Mouse (Mus musculus) cortical plate, adult 2 months (tissue): ENCODE results near the gene Gse1.

Source experiments
- CTCF ChIP-seq: fragments of 200-500 bp; IDR thresholded peaks from 2 replicates; pipeline ENCODE4 v1.5.1; 2011; ENCODE audit warnings: mild to moderate bottlenecking, control low read depth, low read length; ENCODE audit not compliant: insufficient read depth; ENCODE audit errors: extremely low read depth
- POLR2A ChIP-seq: fragments of 200-500 bp; IDR thresholded peaks from 2 replicates; pipeline ENCODE4 v1.6.1; 2011; ENCODE audit warnings: mild to moderate bottlenecking, low read length, control low read depth; ENCODE audit not compliant: insufficient read depth; ENCODE audit errors: extremely low read depth

DNA sequence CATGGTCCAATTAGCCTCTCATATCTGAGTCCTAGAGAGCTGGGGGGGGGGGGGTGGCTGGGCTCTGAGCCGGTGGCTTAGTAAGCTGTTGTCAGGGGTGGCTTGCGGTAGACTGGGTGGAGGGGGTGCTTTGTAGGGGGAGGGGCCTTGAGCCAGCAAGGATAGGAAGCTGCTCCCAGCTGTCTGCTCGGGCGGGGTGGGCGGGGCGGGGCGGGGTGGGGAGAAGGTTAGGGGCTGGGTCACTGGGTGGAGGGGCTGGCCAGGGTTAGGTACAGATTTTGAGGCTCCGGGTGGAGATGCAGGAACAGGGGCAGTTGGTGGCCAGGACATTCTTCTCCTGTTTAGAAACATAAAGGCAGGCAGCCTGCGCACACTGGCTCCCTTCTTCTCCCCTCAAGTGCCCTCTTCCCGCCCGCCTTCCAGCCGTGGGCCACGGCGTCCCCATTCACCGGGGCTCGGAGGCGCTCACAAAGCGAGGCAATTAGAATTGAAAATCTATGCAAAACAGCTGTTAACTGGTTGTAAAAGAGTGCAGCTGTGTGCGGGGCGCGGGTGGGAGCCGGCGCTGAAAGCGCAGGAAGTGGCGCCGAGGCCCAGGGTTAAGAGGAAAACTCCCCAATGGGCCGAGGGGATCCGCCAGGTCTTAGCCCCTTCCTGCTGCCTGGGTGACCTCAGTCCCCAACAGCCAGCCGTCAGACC is 304.4 kb downstream of the Gse1 start:
- no peak for TF ChIP-seq CTCF
- TF ChIP-seq POLR2A, result no peak
